19 mouse cellular contexts compared by ENCODE assay signal in the genomic region with DNA sequence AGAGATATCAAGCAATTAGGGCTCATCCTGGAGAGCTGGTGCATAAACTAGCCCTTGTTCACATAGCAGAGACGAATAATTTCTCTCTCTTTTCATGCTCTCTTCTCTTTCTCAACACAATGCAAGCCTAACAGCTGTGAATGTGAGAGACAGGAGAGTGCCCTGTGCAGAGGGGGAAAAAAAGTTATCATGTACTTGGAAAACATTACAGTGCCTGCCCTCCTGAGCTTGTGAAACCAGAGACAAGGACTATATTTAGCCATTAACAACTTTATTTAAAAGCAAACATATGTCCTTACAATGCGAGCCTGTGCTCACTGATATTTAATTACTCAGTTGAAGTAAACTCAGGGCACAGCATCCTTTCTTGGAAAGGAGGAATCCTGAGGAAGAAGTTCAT.
"Had no signal": no experiment of that assay in that cellular context is flagged by ENCODE, and none has a peak within 500 bp of the region (broad histone marks: within the 10 kb centered on the region; RNA-seq: fewer than 3 reads in every experiment).

No protein-coding gene starts in this region.

- H3K4me1 ChIP-seq: liver, embryonic 12.5 days; liver, embryonic 15.5 days; neural tube, embryonic 13.5 days; stomach, embryonic 15.5 days had no signal

- H3K4me3 ChIP-seq: liver, embryonic 12.5 days; liver, embryonic 15.5 days; neural tube, embryonic 13.5 days; stomach, embryonic 15.5 days had no signal

- H3K4me2 ChIP-seq: liver, embryonic 12.5 days; liver, embryonic 15.5 days; midbrain, embryonic 11.5 days; neural tube, embryonic 13.5 days; stomach, embryonic 15.5 days had no signal

- H3K9me3 ChIP-seq: liver, embryonic 12.5 days; liver, embryonic 15.5 days; neural tube, embryonic 13.5 days; stomach, embryonic 15.5 days had no signal

- ATAC-seq: liver, embryonic 12.5 days had no signal

- DNase-seq: kidney, adult 18-20 months; kidney, adult 9 months; kidney, postnatal 14 days; kidney, postnatal 4 days; left cerebral cortex, postnatal 4 days; liver; lung, adult 2 months; lung, postnatal 14 days; lung, postnatal 4 days; midbrain, embryonic 14.5 days; retina, postnatal 1 day; right cerebral cortex, postnatal 25 days; spleen, adult 18-20 months; thymus, postnatal 4 days had no signal

- H3K27me3 ChIP-seq: liver, embryonic 12.5 days; liver, embryonic 15.5 days; neural tube, embryonic 13.5 days; stomach, embryonic 15.5 days had no signal

- H3K27ac ChIP-seq: liver, embryonic 12.5 days; liver, embryonic 15.5 days; neural tube, embryonic 13.5 days; stomach, embryonic 15.5 days had no signal

- H3K9ac ChIP-seq: liver, embryonic 12.5 days; liver, embryonic 15.5 days; neural tube, embryonic 13.5 days; stomach, embryonic 15.5 days had no signal

- H3K36me3 ChIP-seq: liver, embryonic 12.5 days; liver, embryonic 15.5 days; neural tube, embryonic 13.5 days; stomach, embryonic 15.5 days had no signal
